Mouse (Mus musculus) liver, embryonic 14.5 days (tissue): ENCODE measurements around the gene Hemgn.

Experiments
- CTCF ChIP-seq: IDR thresholded peaks from 2 replicates; pipeline ENCODE4 v1.5.1; 2016; ENCODE audit warnings: antibody characterized with exemption, low read depth, control low read depth
- EP300 ChIP-seq: IDR thresholded peaks from 2 replicates; pipeline ENCODE4 v1.6.1; 2016; ENCODE audit warnings: antibody characterized with exemption, low read depth

DNA sequence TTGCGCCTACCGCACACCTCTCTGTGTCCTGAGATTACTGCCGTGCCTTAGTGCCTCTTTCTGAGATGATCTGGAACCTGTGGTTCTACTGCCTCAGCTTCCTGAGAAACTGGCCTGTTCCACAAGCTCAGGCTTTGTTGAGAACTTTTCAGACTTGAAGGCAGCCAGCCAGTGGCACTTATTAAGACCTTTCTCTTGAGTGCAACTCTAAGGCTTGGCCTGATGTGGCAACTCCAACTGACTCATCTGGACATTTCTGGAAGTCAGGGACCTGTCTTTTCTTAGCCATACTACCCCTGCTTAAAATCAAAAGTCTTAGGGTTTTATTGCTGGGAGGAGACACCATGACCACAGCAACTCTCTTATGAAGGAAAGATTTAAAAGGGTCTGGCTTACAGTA, 43.9 kb upstream of the Hemgn start:
- TF ChIP-seq CTCF = no peak
- TF ChIP-seq EP300 = no peak
